Mouse (Mus musculus): Measurements from ENCODE around the gene Gal3st2b. TPM values are rescaled to one million over a fixed set of nuclear protein-coding genes. Genes with fewer than 3 reads are reported as not detected.
"Not testable (repeated sequence)": the region's sequence is repeated elsewhere in the genome, so short reads cannot be mapped to it uniquely, and the experiment has no call there.

The Gal3st2b gene
- polyA plus RNA-seq, 1 experiment, result 3.5 TPM

GRCm38 (mm10) chr1:93975764-93976163, 57.7 kb downstream of the Gal3st2b start:
- H3K27ac ChIP-seq (ENCODE audit: insufficient read depth, low read length); H3K27me3 ChIP-seq (ENCODE audit: control insufficient read depth, insufficient read depth, low read length); DNase-seq (ENCODE audit: low read depth in 1 of 2, low spot score in 2 of 2); H3K4me1 ChIP-seq (ENCODE audit: control insufficient read depth, insufficient read depth, insufficient read length); H3K4me3 ChIP-seq (ENCODE audit: extremely low read depth, insufficient read depth, insufficient read length); H3K36me3 ChIP-seq (ENCODE audit: control insufficient read depth, insufficient read depth, low read length): not testable (repeated sequence)
- WGBS, result 0% methylated on average over 2 of the region's 4 CpGs

GRCm38 (mm10) chr1:93978287-93978686, 60.2 kb downstream of the Gal3st2b start:
- H3K27me3 ChIP-seq (ENCODE audit: control insufficient read depth, insufficient read depth, low read length), result not testable (repeated sequence)
- WGBS, result no CpG with 5 or more reads among the region's 7 CpGs

GRCm38 (mm10) chr1:93980932-93981331, 62.8 kb downstream of the Gal3st2b start:
- not testable (repeated sequence) for H3K27ac ChIP-seq (ENCODE audit: insufficient read depth, low read length); H3K27me3 ChIP-seq (ENCODE audit: control insufficient read depth, insufficient read depth, low read length); H3K4me3 ChIP-seq (ENCODE audit: extremely low read depth, insufficient read depth, insufficient read length); DNase-seq (ENCODE audit: low read depth in 1 of 2, low spot score in 2 of 2); H3K36me3 ChIP-seq (ENCODE audit: control insufficient read depth, insufficient read depth, low read length); H3K4me1 ChIP-seq (ENCODE audit: control insufficient read depth, insufficient read depth, insufficient read length)
- WGBS, result 60% methylated on average over 1 of the region's 2 CpGs

More at GRCm38 (mm10) chr1:93978287-93978686, 60.2 kb downstream of the Gal3st2b start:
- H3K4me1 ChIP-seq (ENCODE audit: control insufficient read depth, insufficient read depth, insufficient read length); H3K27ac ChIP-seq (ENCODE audit: insufficient read depth, low read length); DNase-seq (ENCODE audit: low read depth in 1 of 2, low spot score in 2 of 2); H3K36me3 ChIP-seq (ENCODE audit: control insufficient read depth, insufficient read depth, low read length); H3K4me3 ChIP-seq (ENCODE audit: extremely low read depth, insufficient read depth, insufficient read length): not testable (repeated sequence)

DNA sequence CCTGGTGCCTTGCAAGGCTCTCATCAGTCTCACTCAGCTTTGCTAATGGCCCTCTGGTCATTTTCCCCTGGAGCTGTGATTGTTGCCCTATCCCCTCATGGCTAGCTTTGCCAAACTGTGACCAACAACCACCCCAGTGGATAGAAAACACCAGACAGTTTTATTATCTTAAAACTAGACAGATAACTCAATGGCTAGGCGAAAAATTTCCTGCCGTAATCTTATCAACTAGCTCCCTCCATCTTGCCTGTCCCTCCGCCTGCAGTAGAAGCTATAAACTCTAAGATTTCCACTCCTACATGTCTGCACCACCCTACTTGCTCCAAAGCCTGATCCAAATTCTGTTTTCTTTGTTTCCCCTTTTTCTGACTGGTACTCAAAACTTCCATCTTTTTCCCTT, 68.1 kb downstream of the Gal3st2b start:
- H3K36me3 ChIP-seq (ENCODE audit: control insufficient read depth, insufficient read depth, low read length), result no peaks in the 10 kb centered on the region
- TF ChIP-seq CTCF (IDR thresholded peaks at IDR 0.05; ENCODE audit: extremely low read depth, insufficient read depth, insufficient read length, insufficient replicate concordance) (no peak), POLR2A (IDR thresholded peaks at IDR 0.05; ENCODE audit: low read depth, low read length) (no peak)
- no peaks in the 10 kb centered on the region for H3K27me3 ChIP-seq (ENCODE audit: control insufficient read depth, insufficient read depth, low read length)
- H3K4me3 ChIP-seq (ENCODE audit: extremely low read depth, insufficient read depth, insufficient read length), result no peak overlapping the region
- no peaks in the 10 kb centered on the region for H3K4me1 ChIP-seq (ENCODE audit: control insufficient read depth, insufficient read depth, insufficient read length)
- no peak for DNase-seq (ENCODE audit: low read depth in 1 of 2, low spot score in 2 of 2)
- WGBS, result 89% methylated on average over 3 of the region's 3 CpGs
- no peak overlapping the region for H3K27ac ChIP-seq (ENCODE audit: insufficient read depth, low read length)

DNA sequence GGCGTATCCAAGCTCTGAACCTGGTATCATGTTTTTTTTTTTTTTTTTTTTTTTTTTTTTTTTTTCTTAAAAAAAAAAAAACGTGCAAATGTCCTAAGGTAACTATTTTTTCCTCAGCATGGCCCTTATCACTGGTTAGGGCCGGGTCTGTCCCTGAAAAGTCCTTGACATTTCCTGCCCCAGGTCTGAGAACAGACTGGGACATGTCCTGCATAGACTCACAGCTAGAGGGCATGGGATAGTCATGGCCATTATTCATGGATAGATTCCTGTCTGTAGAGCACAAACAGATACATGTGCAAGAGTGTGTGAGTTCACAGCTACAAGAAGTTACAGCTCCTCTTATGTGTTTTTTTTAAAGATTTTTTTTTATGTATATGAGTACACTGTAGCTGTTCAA, 70.7 kb downstream of the Gal3st2b start:
- 67% methylated on average over 3 of the region's 3 CpGs for WGBS
- Histone ChIP-seq H3K4me1 (ENCODE audit: control insufficient read depth, insufficient read depth, insufficient read length) (no peaks in the 10 kb centered on the region), H3K4me3 (ENCODE audit: extremely low read depth, insufficient read depth, insufficient read length) (no peak overlapping the region), H3K36me3 (ENCODE audit: control insufficient read depth, insufficient read depth, low read length) (no peaks in the 10 kb centered on the region), H3K27me3 (ENCODE audit: control insufficient read depth, insufficient read depth, low read length) (no peaks in the 10 kb centered on the region), H3K27ac (ENCODE audit: insufficient read depth, low read length) (no peak overlapping the region)
- DNase-seq (ENCODE audit: low read depth in 1 of 2, low spot score in 2 of 2), result no peak
- TF ChIP-seq CTCF (IDR thresholded peaks at IDR 0.05; ENCODE audit: extremely low read depth, insufficient read depth, insufficient read length, insufficient replicate concordance) (no peak), POLR2A (IDR thresholded peaks at IDR 0.05; ENCODE audit: low read depth, low read length) (no peak)

DNA sequence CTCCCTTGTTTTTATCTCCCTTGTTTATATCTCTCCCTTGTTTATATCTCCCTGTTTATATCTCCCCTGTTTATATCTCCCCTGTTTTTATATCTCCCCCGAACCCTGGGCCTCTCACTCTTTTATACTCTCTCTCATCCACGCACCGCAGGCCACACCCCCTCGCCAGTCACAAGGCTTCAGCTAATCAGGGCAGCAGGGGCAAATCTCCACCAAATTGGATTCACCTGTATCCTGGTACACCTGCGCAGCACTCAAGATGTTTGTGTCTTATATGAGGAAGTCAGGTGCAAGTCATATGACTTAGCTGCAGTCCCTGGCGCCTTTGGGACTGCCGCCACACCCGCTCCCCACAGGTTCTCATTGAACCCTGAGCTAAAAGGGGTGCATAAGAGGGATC, 72.1 kb downstream of the Gal3st2b start, which contains the start of gene Gal3st2c:
Gene Gal3st2c (plus strand): TSS at position 301 of the 400 bp plus-strand sequence.
- H3K4me1 ChIP-seq (ENCODE audit: control insufficient read depth, insufficient read depth, insufficient read length); H3K27ac ChIP-seq (ENCODE audit: insufficient read depth, low read length); DNase-seq (ENCODE audit: low read depth in 1 of 2, low spot score in 2 of 2); H3K27me3 ChIP-seq (ENCODE audit: control insufficient read depth, insufficient read depth, low read length); H3K36me3 ChIP-seq (ENCODE audit: control insufficient read depth, insufficient read depth, low read length); H3K4me3 ChIP-seq (ENCODE audit: extremely low read depth, insufficient read depth, insufficient read length): not testable (repeated sequence)
- WGBS, result 95% methylated on average over 8 of the region's 8 CpGs

DNA sequence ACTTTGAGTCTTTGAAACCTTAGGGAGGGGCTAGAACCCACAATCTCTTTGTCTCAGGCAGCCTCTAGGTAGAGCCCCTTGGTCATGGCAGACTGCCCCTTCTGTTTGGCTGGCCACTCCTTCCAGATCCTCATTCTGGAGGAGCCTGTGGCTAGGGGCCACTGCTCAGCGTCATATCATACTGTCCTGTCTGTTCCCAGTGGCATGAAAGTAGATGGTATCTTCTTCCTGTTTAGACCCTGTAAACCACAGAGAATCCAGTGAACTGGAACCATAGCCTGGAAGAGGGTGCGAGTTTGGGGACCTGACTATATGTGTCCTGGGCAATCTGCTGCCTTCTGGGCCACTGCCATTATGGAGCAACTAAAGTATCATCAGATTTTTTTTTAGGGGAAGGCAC, 73.0 kb downstream of the Gal3st2b start:
- not testable (repeated sequence) for H3K4me3 ChIP-seq (ENCODE audit: extremely low read depth, insufficient read depth, insufficient read length); H3K4me1 ChIP-seq (ENCODE audit: control insufficient read depth, insufficient read depth, insufficient read length); H3K36me3 ChIP-seq (ENCODE audit: control insufficient read depth, insufficient read depth, low read length); DNase-seq (ENCODE audit: low read depth in 1 of 2, low spot score in 2 of 2); H3K27ac ChIP-seq (ENCODE audit: insufficient read depth, low read length); H3K27me3 ChIP-seq (ENCODE audit: control insufficient read depth, insufficient read depth, low read length)
- WGBS, result 21% methylated on average over 2 of the region's 2 CpGs

DNA sequence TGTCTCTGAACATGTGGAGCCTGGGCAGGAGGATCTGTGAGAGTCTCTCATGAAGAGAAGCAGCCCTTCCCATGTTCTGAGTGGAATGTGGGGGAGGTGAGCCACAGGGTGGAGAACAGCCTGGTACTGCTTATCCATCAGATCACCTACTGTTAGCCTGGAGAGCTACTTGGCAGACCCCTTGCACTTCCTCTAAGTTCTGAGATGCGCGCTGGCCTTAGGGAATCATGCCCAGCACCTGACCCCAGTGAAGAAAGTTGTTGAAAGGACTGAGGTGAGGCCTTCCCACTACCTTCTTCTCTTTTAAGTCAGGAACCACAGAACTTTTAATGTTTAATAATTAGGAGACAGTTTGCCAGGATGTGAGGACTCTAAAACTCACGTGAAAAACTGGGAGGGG, 73.4 kb downstream of the Gal3st2b start:
- H3K4me1 ChIP-seq (ENCODE audit: control insufficient read depth, insufficient read depth, insufficient read length); H3K27me3 ChIP-seq (ENCODE audit: control insufficient read depth, insufficient read depth, low read length); H3K4me3 ChIP-seq (ENCODE audit: extremely low read depth, insufficient read depth, insufficient read length); H3K27ac ChIP-seq (ENCODE audit: insufficient read depth, low read length); DNase-seq (ENCODE audit: low read depth in 1 of 2, low spot score in 2 of 2); H3K36me3 ChIP-seq (ENCODE audit: control insufficient read depth, insufficient read depth, low read length): not testable (repeated sequence)
- WGBS, result 81% methylated on average over 3 of the region's 3 CpGs

Other genes with a start within 250 kb of the Gal3st2b start
- 37.2 and 43.6 TPM in 2 replicates for gene Bok, start 232.7 kb upstream of the Gal3st2b start, polyA plus RNA-seq (2012; rRNA removed)
- gene Atg4b, start 166.8 kb upstream of the Gal3st2b start, polyA plus RNA-seq (2012; rRNA removed), result 38.5 and 43.0 TPM in 2 replicates
- gene Thap4, start 163.4 kb upstream of the Gal3st2b start, polyA plus RNA-seq (2012; rRNA removed), result 16.5 and 17.2 TPM in 2 replicates
- 43.7 and 44.0 TPM in 2 replicates for gene Dtymk, start 116.4 kb upstream of the Gal3st2b start, polyA plus RNA-seq (2012; rRNA removed)
- 7.1 and 7.6 TPM in 2 replicates for gene Ing5, start 114.3 kb upstream of the Gal3st2b start, polyA plus RNA-seq (2012; rRNA removed)
- 17.0 and 20.3 TPM in 2 replicates for gene D2hgdh, start 93.4 kb upstream of the Gal3st2b start, polyA plus RNA-seq (2012; rRNA removed)
- 0.94 and 3.8 TPM in 2 replicates for gene Gal3st2, start 57.0 kb upstream of the Gal3st2b start, polyA plus RNA-seq (2012; rRNA removed)
- 0.04 and 0.05 TPM in 2 replicates for gene Gal3st2c, start 72.2 kb downstream of the Gal3st2b start, polyA plus RNA-seq (2012; rRNA removed)
- not detected in 2 replicates for gene Neu4, start 102.1 kb downstream of the Gal3st2b start, polyA plus RNA-seq (2012; rRNA removed)
- gene Pdcd1, start 134.2 kb downstream of the Gal3st2b start, polyA plus RNA-seq (2012; rRNA removed), result 2.4 and 3.4 TPM in 2 replicates